Mouse (Mus musculus) kidney, adult 2 months (tissue): ENCODE data around the gene Utp11. TPM values are rescaled to one million over a fixed set of nuclear protein-coding genes. Genes with fewer than 3 reads are reported as not detected.
A peak's percentile ranks its signal among the peaks of the same experiment; 100 is the strongest.

Experiments
- DNase-seq: peaks from one replicate; pipeline ENCODE4 v3.0.0; 2021
- H3K27ac ChIP-seq: fragments of 200-500 bp; 2 replicates; pipeline ENCODE4 v1.5.1; 2012; ENCODE audit warnings: low read depth, low read length, control low read depth, inconsistent platforms; ENCODE audit not compliant: insufficient read depth
- H3K27me3 ChIP-seq: fragments of 200-500 bp; replicated peaks from 2 replicates; pipeline ENCODE4 v1.6.1; 2012; ENCODE audit warnings: mild to moderate bottlenecking, moderate library complexity, low read length, inconsistent platforms; ENCODE audit not compliant: control insufficient read depth, insufficient read depth
- H3K36me3 ChIP-seq: fragments of 200-500 bp; 2 replicates; pipeline ENCODE4 v1.6.1; 2012; ENCODE audit warnings: mild to moderate bottlenecking, moderate library complexity, low read length, inconsistent platforms; ENCODE audit not compliant: control insufficient read depth, insufficient read depth
- H3K4me1 ChIP-seq: fragments of 200-500 bp; 2 replicates; pipeline ENCODE4 v1.6.1; 2011; ENCODE audit warnings: low read length; ENCODE audit not compliant: control insufficient read depth, insufficient read depth
- H3K4me3 ChIP-seq: fragments of 200-500 bp; 2 replicates; pipeline ENCODE4 v1.5.1; 2011; ENCODE audit warnings: mild to moderate bottlenecking, low read depth, low read length, control low read depth; ENCODE audit not compliant: insufficient read depth
- CTCF ChIP-seq: fragments of 200-500 bp; conservative IDR thresholded peaks from 2 replicates; pipeline ENCODE4 v1.5.1; 2011; ENCODE audit warnings: low read depth, mild to moderate bottlenecking, control low read depth, low read length, moderate library complexity, mixed read lengths; ENCODE audit not compliant: insufficient read depth, insufficient read length
- POLR2A ChIP-seq: fragments of 200-500 bp; IDR thresholded peaks from one replicate; pipeline ENCODE4 v1.6.1; 2011; ENCODE audit warnings: low read depth, low read length, control low read depth
- WGBS: fragments of 180-500 bp; shearing (Covaris S2); methylation state at CpG from one replicate; pipeline ENCODE4 v1.1.7; 2018; 5-methylcytosine and 5-hydroxymethylcytosine counted together
- polyA plus RNA-seq: library from polyadenylated mRNA; depleted of rRNA; stranded (reverse); fragments of >200 nt; gene quantifications from 2 replicates; pipeline ENCODE4 v1.2.3, GENCODE M21; 2012

The Utp11 gene
- polyA plus RNA-seq, 1 experiment: 7.9 TPM

- Histone ChIP-seq H3K4me1 (no peaks in the 10 kb centered on the region), H3K36me3 (no peaks in the 10 kb centered on the region), H3K4me3 (no peak overlapping the region), H3K27ac (no peak overlapping the region), H3K27me3 (no peaks in the 10 kb centered on the region)
- no peak for TF ChIP-seq CTCF
- TF ChIP-seq POLR2A: no peak
- DNase-seq: peak; percentile 73
- WGBS: 41% methylated on average over 8 of the region's 8 CpGs
Observed at GRCm38 (mm10) chr4:124670232-124670631, 23.2 kb downstream of the Utp11 start.

GRCm38 (mm10) chr4:124668078-124668477 is 25.3 kb downstream of the Utp11 start:
- DNase-seq: no peak
- Histone ChIP-seq H3K27ac (no peak overlapping the region), H3K4me3 (no peak overlapping the region), H3K4me1 (no peaks in the 10 kb centered on the region), H3K36me3 (no peaks in the 10 kb centered on the region), H3K27me3 (no peaks in the 10 kb centered on the region)
- 35% methylated on average over 8 of the region's 8 CpGs for WGBS
- TF ChIP-seq CTCF: no peak
- no peak for TF ChIP-seq POLR2A

- 54% methylated on average over 14 of the region's 14 CpGs for WGBS
- Histone ChIP-seq H3K36me3 (no peaks in the 10 kb centered on the region), H3K4me1 (no peaks in the 10 kb centered on the region), H3K4me3 (no peak overlapping the region), H3K27ac (no peak overlapping the region), H3K27me3 (no peaks in the 10 kb centered on the region)
- DNase-seq: no peak
- no peak for TF ChIP-seq CTCF
- no peak for TF ChIP-seq POLR2A
Observed at GRCm38 (mm10) chr4:124667476-124668033, 25.8 kb downstream of the Utp11 start.

- Histone ChIP-seq H3K4me1 (no peaks in the 10 kb centered on the region), H3K27me3 (no peaks in the 10 kb centered on the region; the same call in none of the 2 replicates), H3K27ac (no peak overlapping the region)
Observed at GRCm38 (mm10) chr4:124664604-124665003, 28.8 kb downstream of the Utp11 start.

GRCm38 (mm10) chr4:124664185-124664584 is 29.2 kb downstream of the Utp11 start:
- 65% methylated on average over 9 of the region's 9 CpGs for WGBS
- peaks cover 4% of the 10 kb centered on the region for H3K27me3 ChIP-seq
- no peaks in the 10 kb centered on the region for H3K36me3 ChIP-seq
- H3K4me3 ChIP-seq: no peak overlapping the region
- H3K4me1 ChIP-seq: no peaks in the 10 kb centered on the region
- no peak overlapping the region for H3K27ac ChIP-seq
- TF ChIP-seq POLR2A (no peak), CTCF (no peak)
- no peak for DNase-seq

More at GRCm38 (mm10) chr4:124664604-124665003, 28.8 kb downstream of the Utp11 start:
- no peak for DNase-seq
- H3K36me3 ChIP-seq: no peaks in the 10 kb centered on the region
- WGBS: 50% methylated on average over 15 of the region's 15 CpGs
- TF ChIP-seq CTCF (no peak), POLR2A (no peak)
- no peak overlapping the region for H3K4me3 ChIP-seq

- no peak for DNase-seq
- peaks cover 13% of the 10 kb centered on the region for H3K27me3 ChIP-seq
- 37% methylated on average over 3 of the region's 3 CpGs for WGBS
- no peak overlapping the region for H3K27ac ChIP-seq
- TF ChIP-seq POLR2A: no peak
- peak; percentile 51 for TF ChIP-seq CTCF
- no peaks in the 10 kb centered on the region for H3K36me3 ChIP-seq
- H3K4me1 ChIP-seq: no peaks in the 10 kb centered on the region
- no peak overlapping the region for H3K4me3 ChIP-seq
Observed at GRCm38 (mm10) chr4:124663034-124663433, 30.4 kb downstream of the Utp11 start.

- Histone ChIP-seq H3K36me3 (no peaks in the 10 kb centered on the region), H3K4me3 (no peak overlapping the region), H3K4me1 (peaks cover 3% of the 10 kb centered on the region; the same call in 1 of the 2 replicates), H3K27ac (no peak overlapping the region), H3K27me3 (peaks cover 19% of the 10 kb centered on the region)
- DNase-seq: peak; percentile 21
- 69% methylated on average over 3 of the region's 3 CpGs for WGBS
- TF ChIP-seq CTCF (no peak), POLR2A (no peak)
Observed at GRCm38 (mm10) chr4:124660603-124661002, 32.8 kb downstream of the Utp11 start.
